Mouse (Mus musculus) Patski (cell line): ENCODE data around the gene Pcolce. TPM values are rescaled to one million over a fixed set of nuclear protein-coding genes. Genes with fewer than 3 reads are reported as not detected.

Experiments
- ATAC-seq: fragments of 100-300 bp; one replicate; pipeline ENCODE4 v1.8.0; 2021
- CTCF ChIA-PET: fragments of 350-600 bp; sonication (Branson Sonifier 250); formaldehyde crosslinking; loops from one replicate; lab custom pipeline; 2022; ENCODE audit warnings: inconsistent platforms; lab: Charles Lee
- POLR2A ChIA-PET: fragments of 350-600 bp; sonication (Branson Sonifier 250); formaldehyde crosslinking; loops from one replicate; lab custom pipeline; 2022; ENCODE audit warnings: antibody characterized with exemption, inconsistent platforms; lab: Charles Lee
- DNase-seq: peaks from one replicate; pipeline ENCODE4 v3.0.0-alpha.2; 2011; ENCODE audit warnings: low read depth, low spot score
- H3K27me3 ChIP-seq: fragments of 371-371 bp; one replicate; pipeline ENCODE4 v1.5.1; 2021
- CTCF ChIP-seq: fragments of 100-300 bp; IDR thresholded peaks from one replicate; pipeline ENCODE4 v1.5.1; 2021
- in situ Hi-C: fragments of 300-500 bp; cut with MboI; formaldehyde crosslinking; loops from 3 replicates; pipeline ENCODE4 v1.11.1; 2018; ENCODE audit warnings: low pct_unique_long_range_greater_than_20kb, mixed read lengths
- polyA plus RNA-seq: library from polyadenylated mRNA; unstranded; gene quantifications from one replicate; pipeline ENCODE4 v1.2.3, GENCODE M21; 2021

Pcolce gene
- polyA plus RNA-seq, 1 experiment from 2014 or later, result 990 TPM

DNA sequence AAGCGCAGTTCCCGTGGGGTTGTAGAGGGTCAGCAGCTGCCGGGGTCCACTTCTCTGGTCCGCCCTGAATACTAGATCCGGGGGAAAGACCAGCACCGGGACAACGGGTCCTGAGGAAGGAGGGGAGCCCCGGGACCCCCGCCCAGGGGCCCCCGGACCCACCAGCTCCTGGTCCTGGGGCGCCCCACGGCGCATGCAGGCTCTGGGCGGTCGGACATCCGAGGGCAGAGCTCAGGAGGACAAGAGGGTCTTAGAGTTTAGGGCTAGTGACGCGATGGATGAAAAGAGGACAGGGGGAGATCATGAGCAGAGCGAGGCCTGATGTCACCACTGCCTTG is 13.3 kb downstream of the Pcolce start:
- ATAC-seq, result peak; percentile 36
- ChIA-PET CTCF (interaction anchor here (0.6 to 1.8 kb wide), 6 partner anchors 50 to 1720 kb away, joined by 3 to 5 read pairs (median 4); partner anchors contain the start of gene Pop7), POLR2A (interaction anchor here (0.6 to 2.3 kb wide), 7 partner anchors 9 to 111 kb away, joined by 3 to 8 read pairs (median 4); partner anchors contain the start of genes Epo, Pcolce and Pop7)
- in situ Hi-C loops, result loop anchor here (5.0 kb wide), 2 partner anchors 52 to 68 kb away; partner anchors contain the start of genes Epo and Gnb2
- no peak for DNase-seq
- H3K27me3 ChIP-seq, result no peaks in the 10 kb centered on the region
- no peak for TF ChIP-seq CTCF

DNA sequence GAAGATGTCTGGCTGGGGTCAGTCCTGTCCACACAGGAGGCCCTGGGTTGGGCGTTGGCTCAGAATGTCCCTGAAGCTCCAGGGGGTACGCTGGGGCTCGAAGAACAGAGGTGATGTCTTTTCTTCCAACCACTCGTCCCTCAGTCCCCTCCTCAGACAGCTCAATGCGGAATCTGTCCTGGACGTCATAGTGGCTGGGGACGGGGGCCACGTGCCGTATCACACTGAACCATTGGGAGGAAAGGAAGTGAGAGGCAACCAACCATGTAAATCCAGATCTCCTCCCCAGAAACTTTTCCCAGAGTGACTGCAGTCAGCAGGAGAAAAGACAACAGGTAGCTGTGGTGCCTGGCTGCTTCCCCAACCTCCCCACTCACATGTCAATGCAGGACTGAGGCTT is 14.0 kb downstream of the Pcolce start:
- no peak for TF ChIP-seq CTCF
- CTCF ChIA-PET, result interaction anchor here (0.7 to 1.8 kb wide), 5 partner anchors 50 to 98 kb away, joined by 3 to 5 read pairs (median 4); partner anchors contain the start of gene Pop7
- no peak for DNase-seq
- no peaks in the 10 kb centered on the region for H3K27me3 ChIP-seq
- POLR2A ChIA-PET, result interaction anchor here (0.5 to 2.3 kb wide), 6 partner anchors 10 to 497 kb away, joined by 3 to 8 read pairs (median 6); partner anchors contain the start of genes Epo and Pcolce
- in situ Hi-C loops, result no loop called here
- ATAC-seq, result no peak

DNA sequence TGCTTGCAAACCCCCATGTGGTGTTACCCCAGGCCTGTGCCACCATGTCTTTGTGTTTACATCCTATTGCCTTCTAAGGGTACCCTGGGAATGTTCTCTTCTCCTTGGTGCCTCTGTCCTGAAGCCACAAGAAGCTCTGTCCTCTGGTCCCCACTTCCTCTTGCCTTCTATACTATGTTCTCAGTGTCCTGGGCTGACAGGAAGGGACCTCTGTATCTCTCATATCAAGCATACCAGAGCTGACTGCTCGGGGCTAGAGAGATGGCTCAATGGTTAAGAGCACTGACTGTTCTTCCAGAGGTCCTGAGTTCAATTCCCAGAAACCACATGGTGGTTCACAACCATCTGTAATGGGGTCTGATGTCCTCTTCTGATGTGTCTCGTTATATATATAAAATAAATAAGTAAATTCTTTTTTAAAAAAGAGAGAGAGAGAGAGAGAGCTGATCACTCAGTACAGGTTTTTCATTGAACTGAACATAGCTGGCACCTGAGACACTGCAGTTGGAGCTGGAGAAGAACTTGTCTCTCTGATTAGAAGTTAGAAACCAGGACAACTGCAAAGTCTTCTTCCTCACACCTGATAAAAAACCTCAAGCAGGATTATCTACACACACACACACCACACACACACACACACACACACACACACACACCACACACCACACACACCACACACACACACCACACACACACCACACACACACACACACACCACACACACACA is 15.3 kb downstream of the Pcolce start:
- CTCF ChIA-PET, result interaction anchor here (0.9 kb wide), 1 partner anchor 54 kb away, joined by 3 read pairs; no protein-coding TSS in a partner anchor
- no peak for DNase-seq
- no peak for ATAC-seq
- in situ Hi-C loops, result no loop called here
- no peaks in the 10 kb centered on the region for H3K27me3 ChIP-seq
- TF ChIP-seq CTCF, result no peak
- POLR2A ChIA-PET, result interaction anchor here (1.0 kb wide), 1 partner anchor 67 kb away, joined by 5 read pairs; no protein-coding TSS in a partner anchor

DNA sequence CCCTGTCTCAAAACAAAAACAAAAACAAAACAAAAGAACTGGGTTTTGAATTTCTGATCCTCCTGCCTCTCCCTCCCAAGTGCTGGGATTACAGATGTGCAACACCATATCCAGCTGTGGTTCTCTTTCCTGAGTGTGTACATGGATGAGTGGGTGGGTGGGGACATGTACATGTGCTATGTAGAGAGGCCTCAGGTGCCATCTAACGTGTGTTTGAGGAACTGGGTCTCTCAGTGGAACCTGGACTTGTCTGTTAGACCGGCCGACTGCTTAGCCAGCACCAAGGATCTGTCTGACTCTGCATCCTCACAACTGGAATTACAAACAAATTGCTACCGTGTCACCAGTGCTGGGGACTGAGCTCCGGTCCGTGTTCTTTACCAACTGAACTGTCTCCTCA is 16.0 kb downstream of the Pcolce start:
- no peak for ATAC-seq
- TF ChIP-seq CTCF, result no peak
- POLR2A ChIA-PET, result interaction anchor here (1.0 kb wide), 1 partner anchor 66 kb away, joined by 5 read pairs; no protein-coding TSS in a partner anchor

DNA sequence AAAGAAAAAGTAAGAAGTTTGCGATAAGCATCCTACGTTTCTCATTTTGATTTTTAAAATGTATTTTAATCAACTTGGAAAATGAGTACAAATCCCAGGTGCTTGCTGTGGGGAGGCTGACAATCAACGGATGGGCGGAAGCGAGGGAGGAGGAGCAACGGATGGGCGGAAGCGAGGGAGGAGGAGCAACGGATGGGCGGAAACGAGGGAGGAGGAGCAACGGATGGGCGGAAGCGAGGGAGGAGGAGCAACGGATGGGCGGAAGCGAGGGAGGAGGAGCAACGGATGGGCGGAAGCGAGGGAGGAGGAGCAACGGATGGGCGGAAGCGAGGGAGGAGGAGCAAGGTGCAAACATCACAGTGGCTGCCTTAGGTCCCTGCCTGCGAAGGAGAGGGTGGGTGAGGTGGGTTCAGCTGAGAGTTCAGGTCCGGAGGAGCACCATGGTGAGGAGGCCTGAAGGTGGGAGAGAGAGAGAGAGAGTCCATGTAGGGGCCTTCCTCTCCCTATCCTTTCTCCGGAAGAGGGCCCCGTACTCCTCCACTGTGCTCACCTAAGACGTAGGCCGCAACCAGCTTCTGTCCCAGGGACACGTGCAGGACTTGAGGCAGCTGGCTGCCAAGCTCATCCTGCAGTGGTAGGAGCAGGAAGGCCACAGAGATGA is 16.9 kb downstream of the Pcolce start:
- CTCF ChIA-PET, result no interaction called here
- ATAC-seq (no peak), DNase-seq (no peak)
- in situ Hi-C loops, result no loop called here
- no peaks in the 10 kb centered on the region for H3K27me3 ChIP-seq
- POLR2A ChIA-PET, result interaction anchor here (0.6 kb wide), 1 partner anchor 10 kb away, joined by 3 read pairs; no protein-coding TSS in a partner anchor
- TF ChIP-seq CTCF, result no peak

More for the DNA sequence above, 16.0 kb downstream of the Pcolce start:
- in situ Hi-C loops, result no loop called here
- no peak for DNase-seq
- H3K27me3 ChIP-seq, result no peaks in the 10 kb centered on the region
- CTCF ChIA-PET, result no interaction called here

DNA sequence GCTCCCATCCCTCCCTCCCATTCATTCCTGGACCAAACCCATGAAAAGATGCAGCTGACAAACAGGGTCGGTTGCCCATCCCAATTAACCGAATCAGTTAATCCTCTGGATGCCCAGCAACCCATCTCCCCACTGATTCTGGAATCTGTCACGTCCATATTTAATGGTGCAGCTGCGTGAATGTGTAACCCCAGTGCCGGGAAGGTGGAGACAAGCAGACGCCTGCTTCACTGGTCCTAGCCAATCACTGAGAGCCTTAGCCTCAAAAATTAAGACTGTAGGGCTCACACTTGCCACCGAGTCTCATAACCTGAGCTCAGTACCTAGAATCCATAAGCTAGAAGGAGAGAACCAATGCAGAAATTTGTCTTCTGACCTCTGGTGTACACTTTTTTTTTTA is 17.7 kb downstream of the Pcolce start:
- no peaks in the 10 kb centered on the region for H3K27me3 ChIP-seq
- in situ Hi-C loops, result no loop called here
- ChIA-PET POLR2A (interaction anchor here (1.1 kb wide), 1 partner anchor 13 kb away, joined by 3 read pairs; no protein-coding TSS in a partner anchor), CTCF (no interaction called here)
- DNase-seq (no peak), ATAC-seq (no peak)
- no peak for TF ChIP-seq CTCF

DNA sequence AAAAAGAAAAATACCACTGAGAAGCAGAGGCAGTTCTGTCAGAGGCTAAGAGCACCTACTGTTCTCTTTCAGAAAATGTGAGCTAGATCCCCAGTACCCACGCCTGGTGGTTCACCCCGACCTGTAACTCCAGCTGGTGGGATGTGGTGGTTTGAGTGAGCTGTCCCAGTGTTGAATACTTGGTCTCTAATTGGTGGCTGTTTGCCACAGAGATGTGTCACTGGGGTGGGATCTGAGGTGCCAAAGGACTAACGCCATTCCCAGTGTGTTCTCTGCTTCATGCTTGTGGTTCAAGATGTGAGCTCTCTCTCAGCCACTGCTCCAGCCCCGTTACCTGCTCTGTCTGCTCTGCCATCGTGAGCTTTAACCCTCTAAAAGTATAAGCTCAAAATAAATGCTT is 23.1 kb downstream of the Pcolce start:
- CTCF ChIA-PET, result interaction anchor here (0.9 kb wide), 1 partner anchor 67 kb away, joined by 3 read pairs; no protein-coding TSS in a partner anchor
- DNase-seq, result no peak
- TF ChIP-seq CTCF, result no peak
- POLR2A ChIA-PET, result no interaction called here
- no peaks in the 10 kb centered on the region for H3K27me3 ChIP-seq
- in situ Hi-C loops, result no loop called here
- ATAC-seq, result no peak

DNA sequence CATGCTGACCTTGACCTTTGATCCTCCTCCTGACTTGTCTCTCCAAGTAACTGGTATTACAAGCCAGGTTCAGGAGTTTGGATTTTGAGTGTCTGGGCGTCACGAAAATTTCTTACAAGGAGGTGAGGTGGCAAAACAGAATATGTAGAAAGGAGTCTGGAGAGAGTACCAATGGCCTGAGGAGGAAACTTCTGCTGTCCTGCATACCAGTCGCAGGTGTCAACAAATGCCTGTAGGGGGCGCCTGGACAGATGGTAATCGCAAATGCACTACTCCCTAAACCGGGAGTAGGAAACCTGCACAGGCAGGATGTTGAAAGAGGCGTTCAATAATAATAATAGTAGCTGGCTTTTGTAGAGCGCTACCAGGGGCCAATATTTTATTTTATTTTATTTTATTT is 28.6 kb downstream of the Pcolce start:
- in situ Hi-C loops, result no loop called here
- peaks cover 5% of the 10 kb centered on the region for H3K27me3 ChIP-seq
- peak; percentile 85 for TF ChIP-seq CTCF
- ChIA-PET POLR2A (no interaction called here), CTCF (interaction anchor here (1.4 kb wide), 1 partner anchor 29 kb away, joined by 3 read pairs; no protein-coding TSS in a partner anchor)
- DNase-seq, result no peak
- no peak for ATAC-seq

DNA sequence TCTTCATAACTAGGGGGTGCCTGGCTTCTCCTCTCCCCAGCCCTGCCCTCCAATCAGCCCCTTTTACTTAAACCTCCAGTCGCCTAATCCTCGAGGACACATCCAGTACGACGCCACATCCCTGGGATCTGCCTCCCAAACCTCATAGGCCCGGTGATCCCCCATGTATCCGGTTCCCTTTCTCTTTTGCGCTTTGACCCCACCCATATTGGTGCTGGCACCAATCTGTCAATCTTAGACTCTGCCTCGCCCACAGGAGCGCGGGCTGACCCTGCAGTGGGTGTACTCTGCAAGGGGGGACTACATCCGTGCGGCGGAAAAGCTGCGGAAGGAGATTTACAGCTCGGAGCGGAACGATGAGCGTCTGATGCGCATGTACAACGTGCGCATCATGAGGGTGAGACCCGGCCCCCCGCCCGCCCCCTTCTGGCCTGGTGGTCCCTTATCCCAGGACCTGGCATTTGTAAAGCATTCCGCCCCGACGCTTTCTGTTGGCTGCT is 29.9 kb downstream of the Pcolce start:
- ATAC-seq (no peak), DNase-seq (no peak)
- H3K27me3 ChIP-seq, result peaks cover 5% of the 10 kb centered on the region
- no peak for TF ChIP-seq CTCF
- ChIA-PET CTCF (no interaction called here), POLR2A (no interaction called here)
- in situ Hi-C loops, result no loop called here

DNA sequence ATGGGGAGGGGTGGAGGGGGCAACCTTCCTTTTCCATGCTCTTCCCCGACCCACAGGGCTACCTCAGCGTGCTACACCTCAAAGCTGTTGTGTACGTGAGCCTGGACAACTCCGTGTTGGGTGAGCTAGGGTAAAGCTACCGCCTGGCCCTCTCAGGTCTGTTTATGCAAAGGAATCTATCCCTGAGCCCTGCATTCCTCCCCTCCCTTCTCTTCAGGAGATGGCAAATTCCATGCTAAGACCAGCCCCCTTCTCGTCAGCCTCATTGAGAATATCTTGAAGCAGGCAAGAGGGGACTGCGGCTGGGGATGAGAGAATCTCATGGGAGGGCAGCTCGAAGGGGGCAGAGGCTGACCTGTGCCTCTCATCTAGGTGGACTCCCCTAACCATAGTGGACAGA is 30.9 kb downstream of the Pcolce start:
- peaks cover 5% of the 10 kb centered on the region for H3K27me3 ChIP-seq
- no peak for DNase-seq
- TF ChIP-seq CTCF, result no peak
- in situ Hi-C loops, result no loop called here
- CTCF ChIA-PET, result no interaction called here
- POLR2A ChIA-PET, result no interaction called here
- ATAC-seq, result no peak
